Mouse (Mus musculus) embryonic facial prominence, embryonic 13.5 days (tissue): ENCODE measurements around the gene Tnfsf9. TPM values are rescaled to one million over a fixed set of nuclear protein-coding genes. Genes with fewer than 3 reads are reported as not detected.

ENCODE experiments used
- ATAC-seq: fragments of 200-750 bp; cut with Nextera tagmentation; 2 replicates; pipeline ENCODE4 v1.8.0; 2017; ENCODE audit warnings: low read depth; ENCODE audit not compliant: insufficient number of reproducible peaks, insufficient read depth, low FRiP score, low TSS enrichment
- H3K27ac ChIP-seq: fragments of 300-500 bp; sonication (generic); 2 replicates; pipeline ENCODE4 v1.5.1; 2015; ENCODE audit warnings: moderate library complexity, mild to moderate bottlenecking, inconsistent platforms
- H3K27me3 ChIP-seq: fragments of 300-500 bp; sonication (generic); 2 replicates; pipeline ENCODE4 v1.6.1; 2015; ENCODE audit warnings: mild to moderate bottlenecking, inconsistent platforms
- H3K36me3 ChIP-seq: fragments of 300-500 bp; sonication (generic); 2 replicates; pipeline ENCODE4 v1.6.1; 2015; ENCODE audit warnings: mild to moderate bottlenecking, inconsistent platforms
- H3K4me1 ChIP-seq: fragments of 300-500 bp; sonication (generic); 2 replicates; pipeline ENCODE4 v1.6.1; 2015; ENCODE audit warnings: inconsistent platforms
- H3K4me2 ChIP-seq: fragments of 300-500 bp; sonication (generic); 2 replicates; pipeline ENCODE4 v1.6.1; 2015; ENCODE audit warnings: moderate library complexity, mild to moderate bottlenecking, inconsistent platforms
- H3K4me3 ChIP-seq: fragments of 300-500 bp; sonication (generic); 2 replicates; pipeline ENCODE4 v1.5.1; 2015; ENCODE audit warnings: mild to moderate bottlenecking, inconsistent platforms
- H3K9ac ChIP-seq: fragments of 300-500 bp; sonication (generic); 2 replicates; pipeline ENCODE4 v1.6.1; 2015; ENCODE audit warnings: mild to moderate bottlenecking, inconsistent platforms
- H3K9me3 ChIP-seq: fragments of 300-500 bp; sonication (generic); 2 replicates; pipeline ENCODE4 v1.6.1; 2016; ENCODE audit warnings: inconsistent platforms
- WGBS: fragments of 180-500 bp; shearing (Covaris S2); methylation state at CpG from one replicate; pipeline ENCODE4 v1.1.7; 2015; ENCODE audit warnings: mixed read lengths; 5-methylcytosine and 5-hydroxymethylcytosine counted together
- polyA plus RNA-seq: library from polyadenylated mRNA; unstranded; fragments of >200 nt; fragmentation: Nextera tagmentation; extraction: Ambion mirVana; gene quantifications from 2 replicates; pipeline ENCODE4 v1.2.1, GENCODE M21; 2015

The Tnfsf9 gene
- polyA plus RNA-seq, 1 experiment from 2014 or later, result 7.9 TPM

DNA sequence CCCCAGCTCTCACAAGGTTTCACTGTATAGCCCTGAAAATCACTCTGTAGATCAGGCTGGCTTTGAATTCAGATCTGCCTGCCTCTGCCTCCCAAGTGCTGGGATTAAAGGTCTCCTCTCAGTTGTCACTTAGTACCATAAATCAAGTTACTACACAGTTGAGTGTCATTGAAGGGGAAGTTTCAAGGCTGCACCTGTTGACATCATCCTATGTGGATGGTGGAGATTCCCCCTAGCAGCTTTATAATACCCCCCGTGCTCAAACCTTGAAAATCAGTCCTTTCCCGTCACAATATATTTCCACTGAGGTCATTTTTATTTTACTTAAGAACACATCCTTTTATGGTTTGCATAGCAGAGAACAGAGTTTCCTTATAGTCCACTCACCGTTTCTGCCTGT lies 38.6 kb downstream of the Tnfsf9 start:
- no peaks in the 10 kb centered on the region for H3K4me1 ChIP-seq
- 81% methylated on average over 3 of the region's 3 CpGs for WGBS
- H3K9ac ChIP-seq, result no peak overlapping the region
- H3K4me3 ChIP-seq, result no peak overlapping the region
- ATAC-seq, result no peak
- H3K27me3 ChIP-seq, result peaks cover 35% of the 10 kb centered on the region
- H3K4me2 ChIP-seq, result no peak overlapping the region
- H3K36me3 ChIP-seq, result no peaks in the 10 kb centered on the region
- no peak overlapping the region for H3K27ac ChIP-seq
- no peaks in the 10 kb centered on the region for H3K9me3 ChIP-seq

DNA sequence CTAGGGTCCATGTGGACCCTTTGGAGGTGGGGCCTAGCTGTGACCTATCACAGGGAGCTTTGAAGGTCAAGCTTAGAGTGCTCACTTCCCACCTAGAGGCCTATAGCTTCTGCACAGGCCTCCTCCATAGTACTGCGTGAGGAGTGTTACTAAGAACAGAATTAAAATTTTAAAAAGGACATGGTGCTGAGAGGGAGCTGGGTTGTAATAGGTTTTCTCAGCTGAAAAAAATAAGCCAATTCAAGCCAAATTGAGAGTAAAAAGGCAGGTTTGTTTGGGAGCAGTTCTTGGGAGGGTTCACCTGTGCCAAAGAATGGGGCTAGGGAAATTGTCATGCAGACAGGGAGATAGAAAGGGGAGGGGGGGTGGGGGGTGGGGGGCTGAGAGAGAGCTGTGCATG lies 40.0 kb downstream of the Tnfsf9 start:
- no peak overlapping the region for H3K27ac ChIP-seq
- H3K4me3 ChIP-seq, result no peak overlapping the region
- peaks cover 8% of the 10 kb centered on the region; the same call in 1 of the 2 replicates for H3K4me1 ChIP-seq
- H3K27me3 ChIP-seq, result peaks cover 49% of the 10 kb centered on the region
- H3K9me3 ChIP-seq, result no peaks in the 10 kb centered on the region
- WGBS, result 64% methylated on average over 1 of the region's 1 CpGs
- no peaks in the 10 kb centered on the region for H3K36me3 ChIP-seq
- H3K9ac ChIP-seq, result no peak overlapping the region
- H3K4me2 ChIP-seq, result no peak overlapping the region
- no peak for ATAC-seq

DNA sequence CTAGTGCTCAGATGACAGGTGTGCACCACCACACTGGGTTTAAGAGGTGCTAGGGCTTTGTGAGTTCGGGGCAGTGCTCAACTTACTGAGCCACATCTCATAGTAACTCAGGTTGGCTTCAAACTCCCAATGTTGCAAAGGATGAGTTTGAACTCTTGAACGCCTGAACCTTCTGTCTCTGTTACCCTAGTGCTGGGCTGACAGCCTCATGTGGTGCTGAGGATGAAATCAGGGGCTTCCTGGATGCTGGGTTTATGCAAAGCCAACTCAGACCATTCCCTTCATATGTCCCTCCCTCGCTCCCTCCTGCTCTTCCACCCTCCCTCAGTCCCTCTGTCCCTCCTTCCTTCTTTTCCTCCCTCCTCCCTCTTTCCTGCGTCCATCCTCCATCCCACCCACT lies 43.2 kb downstream of the Tnfsf9 start:
- peaks cover 8% of the 10 kb centered on the region; the same call in 1 of the 2 replicates for H3K4me1 ChIP-seq
- H3K27ac ChIP-seq, result no peak overlapping the region
- no peak overlapping the region for H3K4me2 ChIP-seq
- no peak overlapping the region for H3K9ac ChIP-seq
- H3K36me3 ChIP-seq, result no peaks in the 10 kb centered on the region
- ATAC-seq, result no peak
- no peaks in the 10 kb centered on the region for H3K9me3 ChIP-seq
- H3K27me3 ChIP-seq, result peaks cover 58% of the 10 kb centered on the region
- WGBS, result 57% methylated on average over 4 of the region's 4 CpGs
- no peak overlapping the region for H3K4me3 ChIP-seq

DNA sequence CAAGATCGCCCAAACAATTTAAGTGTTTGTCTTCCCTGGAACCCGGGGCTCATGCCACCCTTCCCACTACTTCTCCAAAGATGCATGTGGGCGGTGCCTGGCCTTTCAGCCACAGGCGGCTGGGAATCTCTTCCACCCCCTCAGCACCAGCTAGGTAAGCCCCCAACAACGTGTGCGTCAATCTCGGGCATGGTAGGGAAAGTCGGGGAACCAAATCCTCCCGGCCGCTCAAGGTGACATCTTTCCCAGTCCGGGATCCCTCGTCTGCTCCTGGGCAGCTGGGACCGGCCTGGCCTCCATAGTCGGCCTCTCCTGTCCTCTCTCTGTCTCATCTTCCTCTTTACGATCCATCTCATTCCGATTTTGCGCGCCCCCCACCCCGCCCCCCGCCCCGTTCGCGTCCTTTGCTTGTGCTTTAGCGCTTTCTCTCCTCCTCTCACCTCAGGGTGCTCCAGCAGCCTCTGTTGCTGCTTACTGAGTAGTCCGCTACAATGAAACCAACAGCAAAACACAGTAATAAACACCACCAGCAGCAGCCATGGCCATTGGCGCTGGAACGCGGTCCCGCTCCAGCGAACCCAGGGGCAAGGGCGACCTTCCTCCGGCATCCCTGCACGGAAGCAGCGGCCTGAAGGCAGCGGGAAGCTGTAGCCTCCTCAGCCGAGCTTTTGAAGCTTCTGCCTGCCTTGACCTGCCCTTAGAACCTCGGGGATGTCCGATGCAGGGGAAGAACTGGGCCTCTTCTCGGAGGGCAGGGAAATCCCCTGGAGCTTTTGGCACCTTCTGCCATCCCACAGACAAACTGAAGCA lies 44.1 kb downstream of the Tnfsf9 start, which contains the start of gene Cd70:
Gene Cd70, minus strand, starts transcription at position 784 of the 810 bp plus-strand sequence.
- H3K4me2 ChIP-seq, result peak within 1 kb of the TSS; percentile 62
- peaks cover 8% of the 10 kb centered on the region; the same call in 1 of the 2 replicates for H3K4me1 ChIP-seq
- WGBS, result 2% methylated on average over 39 of the region's 39 CpGs
- peaks cover 58% of the 10 kb centered on the region for H3K27me3 ChIP-seq
- peak within 1 kb of the TSS; percentile 35 for H3K4me3 ChIP-seq
- H3K36me3 ChIP-seq, result no peaks in the 10 kb centered on the region
- H3K9ac ChIP-seq, result peak within 1 kb of the TSS; percentile 58
- H3K27ac ChIP-seq, result no peak within 1 kb of the TSS
- no peak for ATAC-seq
- no peaks in the 10 kb centered on the region for H3K9me3 ChIP-seq

DNA sequence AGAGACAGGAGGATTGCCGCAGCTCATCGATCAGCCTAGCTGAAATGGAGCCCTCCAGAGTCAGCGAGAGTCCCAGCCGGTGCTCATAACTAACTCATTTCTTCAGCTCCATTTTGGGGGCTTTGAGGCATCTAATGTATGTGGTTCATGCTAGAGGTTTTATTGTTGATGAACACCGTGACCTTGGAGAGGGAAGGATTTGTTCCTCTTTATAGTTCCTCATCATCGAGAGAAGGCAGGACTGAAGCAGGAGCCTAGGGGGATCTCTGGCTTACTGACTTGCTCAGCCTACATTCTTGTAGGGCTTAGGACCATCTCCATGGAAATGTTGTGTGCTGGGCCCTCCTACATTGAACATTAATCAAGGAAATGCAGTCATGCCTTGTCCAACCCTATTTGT lies 47.9 kb downstream of the Tnfsf9 start:
- WGBS, result 82% methylated on average over 6 of the region's 6 CpGs
- H3K27me3 ChIP-seq, result peaks cover 36% of the 10 kb centered on the region
- no peak overlapping the region for H3K4me3 ChIP-seq

DNA sequence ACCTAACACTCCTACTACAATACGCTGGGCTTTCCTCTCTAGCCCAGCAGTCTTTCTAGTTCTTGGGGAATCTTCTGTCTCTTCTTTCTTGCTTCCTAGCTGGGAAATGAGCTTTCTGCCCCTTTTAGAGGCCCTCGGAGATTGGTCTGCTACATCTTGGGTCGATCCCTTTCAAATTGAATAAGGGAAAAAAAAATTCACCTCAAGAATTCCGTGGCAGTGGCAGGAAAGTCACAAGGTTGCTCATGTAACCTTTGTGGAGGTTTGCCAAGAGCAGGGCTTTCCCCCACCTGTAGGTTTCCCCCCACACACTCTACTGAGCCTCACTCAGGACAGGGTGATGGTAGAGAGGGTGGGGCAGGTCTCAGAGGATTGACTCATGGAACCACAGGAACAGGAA lies 48.7 kb downstream of the Tnfsf9 start:
- Histone ChIP-seq H3K27me3 (peaks cover 29% of the 10 kb centered on the region), H3K9me3 (no peaks in the 10 kb centered on the region), H3K4me3 (no peak overlapping the region), H3K9ac (no peak overlapping the region), H3K36me3 (no peaks in the 10 kb centered on the region), H3K4me2 (no peak overlapping the region), H3K27ac (no peak overlapping the region), H3K4me1 (peaks cover 8% of the 10 kb centered on the region; the same call in 1 of the 2 replicates)
- ATAC-seq, result no peak
- WGBS, result 82% methylated on average over 4 of the region's 4 CpGs

More for the DNA sequence above, 47.9 kb downstream of the Tnfsf9 start:
- Histone ChIP-seq H3K27ac (no peak overlapping the region), H3K4me1 (peaks cover 8% of the 10 kb centered on the region; the same call in 1 of the 2 replicates), H3K36me3 (no peaks in the 10 kb centered on the region), H3K4me2 (no peak overlapping the region), H3K9me3 (no peaks in the 10 kb centered on the region), H3K9ac (no peak overlapping the region)
- ATAC-seq, result no peak

Other genes with a start within 250 kb of the Tnfsf9 start
- gene Acsbg2, start 230.9 kb upstream of the Tnfsf9 start, polyA plus RNA-seq, result not detected in 2 replicates
- 0.34 and 0.42 TPM in 2 replicates for gene 1700061G19Rik, start 229.8 kb upstream of the Tnfsf9 start, polyA plus RNA-seq
- 65.4 and 71.0 TPM in 2 replicates for gene Mllt1, start 169.9 kb upstream of the Tnfsf9 start, polyA plus RNA-seq
- gene Acer1, start 123.2 kb upstream of the Tnfsf9 start, polyA plus RNA-seq, result 0.17 and 0.25 TPM in 2 replicates
- 149 and 160 TPM in 2 replicates for gene Clpp, start 115.0 kb upstream of the Tnfsf9 start, polyA plus RNA-seq
- 36.2 and 42.0 TPM in 2 replicates for gene Alkbh7, start 108.0 kb upstream of the Tnfsf9 start, polyA plus RNA-seq
- gene Pspn, start 105.3 kb upstream of the Tnfsf9 start, polyA plus RNA-seq, result 0.87 TPM in 1 of 2 replicates, not detected in the other
- 65.5 and 71.3 TPM in 2 replicates for gene Gtf2f1, start 94.0 kb upstream of the Tnfsf9 start, polyA plus RNA-seq
- gene Gm17949, start 93.9 kb upstream of the Tnfsf9 start, polyA plus RNA-seq, result 0.24 and 0.59 TPM in 2 replicates
- 45.7 and 49.8 TPM in 2 replicates for gene Khsrp, start 73.8 kb upstream of the Tnfsf9 start, polyA plus RNA-seq
- gene Slc25a41, start 63.7 kb upstream of the Tnfsf9 start, polyA plus RNA-seq, result not detected in 2 replicates
- 7.3 and 7.9 TPM in 2 replicates for gene Crb3, start 46.2 kb upstream of the Tnfsf9 start, polyA plus RNA-seq
- gene Slc25a23, start 45.5 kb upstream of the Tnfsf9 start, polyA plus RNA-seq, result 9.1 TPM in 2 replicates
- 1.6 and 2.4 TPM in 2 replicates for gene Dennd1c, start 26.8 kb upstream of the Tnfsf9 start, polyA plus RNA-seq
- gene Tubb4a, start 17.5 kb upstream of the Tnfsf9 start, polyA plus RNA-seq, result 9.4 and 10.3 TPM in 2 replicates
- not detected in 2 replicates for gene Cd70, start 44.5 kb downstream of the Tnfsf9 start, polyA plus RNA-seq
- gene Tnfsf14, start 88.9 kb downstream of the Tnfsf9 start, polyA plus RNA-seq, result 0.18 TPM in 1 of 2 replicates, not detected in the other
- 0.13 and 4.8 TPM in 2 replicates for gene C3, start 122.8 kb downstream of the Tnfsf9 start, polyA plus RNA-seq
- gene Gpr108, start 143.1 kb downstream of the Tnfsf9 start, polyA plus RNA-seq, result 31.6 and 33.1 TPM in 2 replicates
- 38.1 and 41.5 TPM in 2 replicates for gene Trip10, start 144.1 kb downstream of the Tnfsf9 start, polyA plus RNA-seq
- 2.6 and 2.9 TPM in 2 replicates for gene Vav1, start 173.8 kb downstream of the Tnfsf9 start, polyA plus RNA-seq